Mouse (Mus musculus) bone marrow macrophage, adult 2 months (primary cell): Measurements from ENCODE around the gene Oas2.

Source experiments
- CTCF ChIP-seq: IDR thresholded peaks from 2 replicates; pipeline ENCODE4 v1.5.1; 2012; ENCODE audit warnings: low read depth, mild to moderate bottlenecking, low read length, moderate library complexity
- POLR2A ChIP-seq: IDR thresholded peaks from 2 replicates; pipeline ENCODE4 v1.6.1; 2012; ENCODE audit warnings: mild to moderate bottlenecking, low read depth, low read length, borderline replicate concordance

GRCm38 (mm10) chr5:120693931-120694694, 55.5 kb downstream of the Oas2 start:
- TF ChIP-seq CTCF (no peak), POLR2A (no peak)
